Mouse (Mus musculus) neural tube, embryonic 13.5 days (tissue): ENCODE data around the gene Sprr2a2. TPM values are rescaled to one million over a fixed set of nuclear protein-coding genes. Genes with fewer than 3 reads are reported as not detected.
"Not testable (repeated sequence)": the region's sequence is repeated elsewhere in the genome, so short reads cannot be mapped to it uniquely, and the experiment has no call there.

Experiments
- ATAC-seq: fragments of 200-750 bp; cut with Nextera tagmentation; 2 replicates; pipeline ENCODE4 v1.8.0; 2017; ENCODE audit warnings: low read depth, mild to moderate bottlenecking, moderate TSS enrichment, moderate library complexity
- H3K27ac ChIP-seq: fragments of 300-500 bp; sonication (generic); replicated peaks from 2 replicates; pipeline ENCODE4 v1.5.1; 2015; ENCODE audit warnings: moderate library complexity, mild to moderate bottlenecking, inconsistent platforms
- H3K27me3 ChIP-seq: fragments of 300-500 bp; sonication (generic); 2 replicates; pipeline ENCODE4 v1.6.1; 2015; ENCODE audit warnings: mild to moderate bottlenecking, inconsistent platforms
- H3K36me3 ChIP-seq: fragments of 300-500 bp; sonication (generic); 2 replicates; pipeline ENCODE4 v1.6.1; 2015; ENCODE audit warnings: mild to moderate bottlenecking, inconsistent platforms
- H3K4me1 ChIP-seq: fragments of 300-500 bp; sonication (generic); replicated peaks from 2 replicates; pipeline ENCODE4 v1.6.1; 2015; ENCODE audit warnings: inconsistent platforms
- H3K4me2 ChIP-seq: fragments of 300-500 bp; sonication (generic); 2 replicates; pipeline ENCODE4 v1.6.1; 2015; ENCODE audit warnings: inconsistent platforms, mild to moderate bottlenecking, moderate library complexity
- H3K4me3 ChIP-seq: fragments of 300-500 bp; sonication (generic); 2 replicates; pipeline ENCODE4 v1.5.1; 2015; ENCODE audit warnings: mild to moderate bottlenecking, inconsistent platforms
- H3K9ac ChIP-seq: fragments of 300-500 bp; sonication (generic); 2 replicates; pipeline ENCODE4 v1.6.1; 2015; ENCODE audit warnings: moderate library complexity, mild to moderate bottlenecking, inconsistent platforms
- H3K9me3 ChIP-seq: fragments of 300-500 bp; sonication (generic); 2 replicates; pipeline ENCODE4 v1.6.1; 2016; ENCODE audit warnings: inconsistent platforms
- WGBS: fragments of 180-500 bp; shearing (Covaris S2); methylation state at CpG from one replicate; pipeline ENCODE4 v1.1.7; 2015; 5-methylcytosine and 5-hydroxymethylcytosine counted together
- polyA plus RNA-seq: library from polyadenylated mRNA; unstranded; fragments of >200 nt; fragmentation: Nextera tagmentation; extraction: Ambion mirVana; gene quantifications from 2 replicates; pipeline ENCODE4 v1.2.1, GENCODE M21; 2015

Gene Sprr2a2
- polyA plus RNA-seq, 1 experiment from 2014 or later = not detected

GRCm38 (mm10) chr3:92239197-92239596 lies 23.5 kb downstream of the Sprr2a2 start:
- not testable (repeated sequence) for H3K27me3 ChIP-seq, H3K4me2 ChIP-seq, H3K4me1 ChIP-seq, H3K4me3 ChIP-seq, H3K27ac ChIP-seq, H3K9ac ChIP-seq, H3K36me3 ChIP-seq, H3K9me3 ChIP-seq, ATAC-seq
- no CpG with 5 or more reads among the region's 1 CpGs for WGBS

GRCm38 (mm10) chr3:92244833-92245232 lies 29.1 kb downstream of the Sprr2a2 start:
- H3K27me3 ChIP-seq, H3K36me3 ChIP-seq, H3K4me3 ChIP-seq, H3K27ac ChIP-seq, H3K4me1 ChIP-seq, H3K9ac ChIP-seq, H3K4me2 ChIP-seq, H3K9me3 ChIP-seq: not testable (repeated sequence)
- ATAC-seq = 0 out of 2 replicates have a peak, but pooled peaks have one; percentile 36

- H3K4me2 ChIP-seq, H3K9ac ChIP-seq, ATAC-seq, H3K27ac ChIP-seq, H3K36me3 ChIP-seq, H3K9me3 ChIP-seq, H3K27me3 ChIP-seq, H3K4me3 ChIP-seq, H3K4me1 ChIP-seq: not testable (repeated sequence)
- no CpG with 5 or more reads among the region's 10 CpGs for WGBS
These were observed 30.5 kb downstream of the Sprr2a2 start for GRCm38 (mm10) chr3:92246245-92246644.

GRCm38 (mm10) chr3:92248494-92248893 lies 32.8 kb downstream of the Sprr2a2 start:
- not testable (repeated sequence) for H3K4me3 ChIP-seq, H3K9ac ChIP-seq, H3K9me3 ChIP-seq, H3K4me2 ChIP-seq, H3K36me3 ChIP-seq, ATAC-seq, H3K27ac ChIP-seq, H3K27me3 ChIP-seq, H3K4me1 ChIP-seq

GRCm38 (mm10) chr3:92250450-92250849 lies 34.7 kb downstream of the Sprr2a2 start:
- H3K9me3 ChIP-seq, H3K4me3 ChIP-seq, H3K9ac ChIP-seq, ATAC-seq, H3K27ac ChIP-seq, H3K4me1 ChIP-seq, H3K4me2 ChIP-seq, H3K36me3 ChIP-seq, H3K27me3 ChIP-seq: not testable (repeated sequence)
- 96% methylated on average over 1 of the region's 2 CpGs for WGBS

GRCm38 (mm10) chr3:92253860-92254259 lies 38.1 kb downstream of the Sprr2a2 start:
- H3K4me1 ChIP-seq, H3K9ac ChIP-seq, H3K4me3 ChIP-seq, ATAC-seq, H3K27me3 ChIP-seq, H3K27ac ChIP-seq, H3K36me3 ChIP-seq, H3K4me2 ChIP-seq, H3K9me3 ChIP-seq: not testable (repeated sequence)
- no CpG with 5 or more reads among the region's 8 CpGs for WGBS

- peak; percentile 57; the same call in 1 of the 2 replicates for ATAC-seq
- H3K4me3 ChIP-seq = not testable (repeated sequence)
These were observed 42.8 kb downstream of the Sprr2a2 start for GRCm38 (mm10) chr3:92258526-92258925.

GRCm38 (mm10) chr3:92263462-92263861 lies 47.7 kb downstream of the Sprr2a2 start:
- no CpG with 5 or more reads among the region's 2 CpGs for WGBS
- not testable (repeated sequence) for ATAC-seq

More at GRCm38 (mm10) chr3:92258526-92258925, 42.8 kb downstream of the Sprr2a2 start:
- not testable (repeated sequence) for H3K27ac ChIP-seq, H3K9ac ChIP-seq, H3K9me3 ChIP-seq, H3K36me3 ChIP-seq, H3K27me3 ChIP-seq, H3K4me2 ChIP-seq, H3K4me1 ChIP-seq

GRCm38 (mm10) chr3:92271414-92271985 lies 55.8 kb downstream of the Sprr2a2 start:
- not testable (repeated sequence) for H3K27ac ChIP-seq, H3K9ac ChIP-seq, H3K27me3 ChIP-seq, H3K4me1 ChIP-seq, H3K4me3 ChIP-seq, H3K36me3 ChIP-seq, H3K4me2 ChIP-seq, H3K9me3 ChIP-seq
- ATAC-seq = 0 out of 2 replicates have a peak, but pooled peaks have one; percentile 27
- WGBS = no CpG with 5 or more reads among the region's 4 CpGs

More at GRCm38 (mm10) chr3:92263462-92263861, 47.7 kb downstream of the Sprr2a2 start:
- not testable (repeated sequence) for H3K9me3 ChIP-seq, H3K36me3 ChIP-seq, H3K9ac ChIP-seq, H3K27me3 ChIP-seq, H3K4me2 ChIP-seq, H3K4me1 ChIP-seq, H3K4me3 ChIP-seq, H3K27ac ChIP-seq

- H3K27me3 ChIP-seq, H3K4me2 ChIP-seq, H3K4me1 ChIP-seq, H3K36me3 ChIP-seq, H3K4me3 ChIP-seq, H3K9me3 ChIP-seq, H3K27ac ChIP-seq, ATAC-seq, H3K9ac ChIP-seq: not testable (repeated sequence)
These were observed 57.8 kb downstream of the Sprr2a2 start for GRCm38 (mm10) chr3:92273504-92273903.

- not testable (repeated sequence) for H3K4me2 ChIP-seq, ATAC-seq
- WGBS = no CpG with 5 or more reads among the region's 1 CpGs
These were observed 58.3 kb downstream of the Sprr2a2 start for GRCm38 (mm10) chr3:92274018-92274417.

GRCm38 (mm10) chr3:92279663-92280062 lies 63.9 kb downstream of the Sprr2a2 start:
- not testable (repeated sequence) for H3K4me3 ChIP-seq, H3K36me3 ChIP-seq, H3K4me1 ChIP-seq, H3K27ac ChIP-seq, H3K4me2 ChIP-seq, H3K9me3 ChIP-seq, H3K9ac ChIP-seq, H3K27me3 ChIP-seq
- peak; percentile 64; the same call in 1 of the 2 replicates for ATAC-seq

More at GRCm38 (mm10) chr3:92274018-92274417, 58.3 kb downstream of the Sprr2a2 start:
- not testable (repeated sequence) for H3K36me3 ChIP-seq, H3K9me3 ChIP-seq, H3K27me3 ChIP-seq, H3K27ac ChIP-seq, H3K9ac ChIP-seq, H3K4me1 ChIP-seq, H3K4me3 ChIP-seq

GRCm38 (mm10) chr3:92280963-92281606 lies 65.4 kb downstream of the Sprr2a2 start:
- 73% methylated on average over 5 of the region's 12 CpGs for WGBS
- H3K4me1 ChIP-seq = not testable (repeated sequence)

More at GRCm38 (mm10) chr3:92280963-92281606, 65.4 kb downstream of the Sprr2a2 start:
- not testable (repeated sequence) for H3K27ac ChIP-seq, H3K4me2 ChIP-seq, ATAC-seq, H3K4me3 ChIP-seq, H3K9me3 ChIP-seq, H3K27me3 ChIP-seq, H3K9ac ChIP-seq, H3K36me3 ChIP-seq
